Mouse (Mus musculus) cerebellum, adult 2 months (tissue): ENCODE results near the gene Ascl1. TPM values are rescaled to one million over a fixed set of nuclear protein-coding genes. Genes with fewer than 3 reads are reported as not detected.

Experiments
- DNase-seq, 2 experiments: peaks; one replicate each; pipeline ENCODE4 v3.0.0; 2021
- H3K27ac ChIP-seq: fragments of 200-500 bp; 2 replicates; pipeline ENCODE4 v1.5.1; 2012; ENCODE audit warnings: low read length, control low read depth, inconsistent platforms; ENCODE audit not compliant: insufficient read depth
- H3K27me3 ChIP-seq: fragments of 200-500 bp; 2 replicates; pipeline ENCODE4 v1.6.1; 2012; ENCODE audit warnings: inconsistent platforms, mild to moderate bottlenecking, low read length, moderate library complexity; ENCODE audit not compliant: control insufficient read depth, insufficient read depth
- H3K4me1 ChIP-seq: fragments of 200-500 bp; 2 replicates; pipeline ENCODE4 v1.6.1; 2011; ENCODE audit warnings: low read length; ENCODE audit not compliant: control insufficient read depth, insufficient read depth
- H3K4me3 ChIP-seq: fragments of 200-500 bp; replicated peaks from 2 replicates; pipeline ENCODE3; 2011; ENCODE audit warnings: mild to moderate bottlenecking, low read depth, low read length, control low read depth; ENCODE audit not compliant: insufficient read depth
- CTCF ChIP-seq: fragments of 200-500 bp; IDR thresholded peaks from 2 replicates; pipeline ENCODE4 v1.5.1; 2011; ENCODE audit warnings: low read depth, mild to moderate bottlenecking, control low read depth, low read length, moderate library complexity, borderline replicate concordance; ENCODE audit not compliant: insufficient read depth
- POLR2A ChIP-seq: fragments of 200-500 bp; IDR thresholded peaks from 2 replicates; pipeline ENCODE4 v1.6.1; 2011; ENCODE audit warnings: low read length, control low read depth, borderline replicate concordance; ENCODE audit not compliant: insufficient read depth
- WGBS: fragments of 180-500 bp; shearing (Covaris S2); methylation state at CpG from one replicate; pipeline ENCODE4 v1.1.7; 2018; 5-methylcytosine and 5-hydroxymethylcytosine counted together
- polyA plus RNA-seq: library from polyadenylated mRNA; depleted of rRNA; stranded (reverse); fragments of >200 nt; gene quantifications from 2 replicates; pipeline ENCODE4 v1.2.3, GENCODE M21; 2012

Ascl1 gene
- polyA plus RNA-seq, 1 experiment, result 2.4 TPM

DNA sequence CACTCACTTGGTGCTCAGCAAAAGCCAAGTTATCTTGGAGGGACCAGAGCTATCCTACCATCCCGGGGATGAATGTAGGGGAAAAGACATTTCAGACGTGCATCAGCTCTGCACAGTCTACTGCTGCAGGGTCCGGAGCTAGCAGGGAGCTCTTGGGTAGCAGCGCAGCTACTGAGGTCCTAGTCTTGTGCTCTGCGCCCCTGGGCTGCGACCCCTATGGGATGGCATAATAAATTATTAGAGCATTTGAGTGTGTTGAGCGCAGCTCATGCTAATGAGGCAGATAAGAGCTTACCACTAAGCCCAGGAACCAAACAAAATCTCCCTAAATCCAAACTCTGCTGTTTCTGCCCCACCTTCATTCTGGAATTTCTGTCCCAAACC, 8.2 kb upstream of the Ascl1 start:
- no peak overlapping the region for H3K4me3 ChIP-seq
- TF ChIP-seq POLR2A (no peak), CTCF (no peak)
- 2% methylated on average over 7 of the region's 7 CpGs for WGBS

GRCm38 (mm10) chr10:87500926-87501658, 7.6 kb upstream of the Ascl1 start:
- DNase-seq, result no peak
- Histone ChIP-seq H3K27ac (no peak overlapping the region), H3K4me3 (no peak overlapping the region), H3K4me1 (no peaks in the 10 kb centered on the region), H3K27me3 (no peaks in the 10 kb centered on the region)
- WGBS, result 4% methylated on average over 20 of the region's 20 CpGs
- no peak for TF ChIP-seq POLR2A
- no peak for TF ChIP-seq CTCF

More for the DNA sequence above, 8.2 kb upstream of the Ascl1 start:
- DNase-seq, result no peak
- Histone ChIP-seq H3K4me1 (no peaks in the 10 kb centered on the region), H3K27ac (no peak overlapping the region), H3K27me3 (no peaks in the 10 kb centered on the region)

GRCm38 (mm10) chr10:87497056-87497455, 3.6 kb upstream of the Ascl1 start:
- TF ChIP-seq CTCF (no peak), POLR2A (no peak)
- Histone ChIP-seq H3K4me3 (no peak overlapping the region), H3K4me1 (no peaks in the 10 kb centered on the region), H3K27me3 (no peaks in the 10 kb centered on the region; the same call in 1 of the 2 replicates), H3K27ac (no peak overlapping the region)
- WGBS, result 89% methylated on average over 2 of the region's 2 CpGs
- DNase-seq, result no peak

- no peak overlapping the region for H3K27ac ChIP-seq
- peak; percentile 32 to 34 for DNase-seq
- no peak overlapping the region for H3K4me3 ChIP-seq
- H3K4me1 ChIP-seq, result no peaks in the 10 kb centered on the region
- under 1% methylated on average over 18 of the region's 18 CpGs for WGBS
- H3K27me3 ChIP-seq, result no peaks in the 10 kb centered on the region; the same call in 1 of the 2 replicates
- TF ChIP-seq POLR2A, result no peak
- TF ChIP-seq CTCF, result no peak
These were observed 1.1 kb upstream of the Ascl1 start for GRCm38 (mm10) chr10:87494596-87494995.

- no peak for DNase-seq
- TF ChIP-seq POLR2A (no peak), CTCF (no peak)
- WGBS, result 10% methylated on average over 4 of the region's 4 CpGs
- H3K27me3 ChIP-seq, result no peaks in the 10 kb centered on the region; the same call in 1 of the 2 replicates
- H3K4me3 ChIP-seq, result no peak overlapping the region
- no peak overlapping the region for H3K27ac ChIP-seq
- no peaks in the 10 kb centered on the region for H3K4me1 ChIP-seq
These were observed 716 bp upstream of the Ascl1 start for GRCm38 (mm10) chr10:87494176-87494575.

GRCm38 (mm10) chr10:87492661-87493551, 554 bp downstream of the Ascl1 start:
- WGBS, result under 1% methylated on average over 90 of the region's 90 CpGs
- H3K27ac ChIP-seq, result no peak overlapping the region
- peak overlapping the region; percentile 51 for H3K4me3 ChIP-seq
- peak; percentile 42 to 45 for DNase-seq
- TF ChIP-seq CTCF (no peak), POLR2A (no peak)
- no peaks in the 10 kb centered on the region; the same call in 1 of the 2 replicates for H3K27me3 ChIP-seq
- no peaks in the 10 kb centered on the region for H3K4me1 ChIP-seq

- DNase-seq, result no peak
- Histone ChIP-seq H3K27ac (no peak overlapping the region), H3K4me3 (peak overlapping the region; percentile 14), H3K4me1 (no peaks in the 10 kb centered on the region), H3K27me3 (no peaks in the 10 kb centered on the region; the same call in 1 of the 2 replicates)
- under 1% methylated on average over 26 of the region's 26 CpGs for WGBS
- TF ChIP-seq POLR2A, result no peak
- TF ChIP-seq CTCF, result no peak
These were observed 1.2 kb downstream of the Ascl1 start for GRCm38 (mm10) chr10:87492332-87492660.
